Mouse (Mus musculus) neutrophil, adult 83 days (primary cell): ENCODE results near the gene Alg9. TPM values are rescaled to one million over a fixed set of nuclear protein-coding genes. Genes with fewer than 3 reads are reported as not detected.

ENCODE experiments used
- total RNA-seq, 2 experiments: library from RNA; stranded (reverse); gene quantifications; one replicate each; pipeline ENCODE4 v1.2.4; 2023

The Alg9 gene
- 10 to 100 TPM; 11.2 to 13.2 TPM for total RNA-seq

DNA sequence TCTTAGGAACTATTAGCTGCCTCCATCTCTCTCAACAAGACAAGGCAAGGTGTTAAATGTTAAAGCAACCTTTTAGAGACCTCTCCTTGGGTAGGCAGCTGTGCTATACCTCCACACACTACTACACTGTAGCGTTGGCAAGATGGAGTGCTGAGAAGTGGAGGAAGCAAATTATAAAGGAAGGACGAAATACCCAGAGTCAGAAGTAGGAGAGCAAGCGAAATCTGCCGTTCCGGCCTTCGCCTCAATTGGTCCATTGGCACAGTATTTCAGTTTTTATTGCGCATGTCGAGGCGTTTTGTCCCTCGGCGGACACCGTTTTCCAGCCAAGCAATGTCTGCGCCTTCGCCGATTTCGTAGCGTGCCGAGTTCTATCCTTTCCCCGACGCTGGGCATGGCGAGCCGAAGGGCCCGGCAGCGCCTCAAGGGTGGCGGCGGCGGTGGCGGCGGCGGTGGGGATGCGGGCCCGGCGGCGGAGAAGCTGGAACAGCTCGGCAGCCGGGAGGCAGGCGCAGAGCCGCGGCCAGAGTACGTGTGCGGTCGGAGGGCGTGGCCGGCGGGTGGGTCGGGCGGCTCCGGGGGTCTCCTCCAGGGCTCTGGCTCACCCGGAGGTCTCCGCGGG is at the start of gene Alg9, which contains the start of gene 1110032A03Rik:
Gene Alg9, plus strand, starts transcription at position 29 of the 622 bp plus-strand sequence.
Gene 1110032A03Rik, minus strand, starts transcription at position 530 of the 622 bp plus-strand sequence.

GRCm38 (mm10) chr9:50738914-50739870 is 35.6 kb upstream of the Alg9 start, which contains the start of gene Dixdc1:
Gene Dixdc1, minus strand, starts transcription at chr9:50739517.

DNA sequence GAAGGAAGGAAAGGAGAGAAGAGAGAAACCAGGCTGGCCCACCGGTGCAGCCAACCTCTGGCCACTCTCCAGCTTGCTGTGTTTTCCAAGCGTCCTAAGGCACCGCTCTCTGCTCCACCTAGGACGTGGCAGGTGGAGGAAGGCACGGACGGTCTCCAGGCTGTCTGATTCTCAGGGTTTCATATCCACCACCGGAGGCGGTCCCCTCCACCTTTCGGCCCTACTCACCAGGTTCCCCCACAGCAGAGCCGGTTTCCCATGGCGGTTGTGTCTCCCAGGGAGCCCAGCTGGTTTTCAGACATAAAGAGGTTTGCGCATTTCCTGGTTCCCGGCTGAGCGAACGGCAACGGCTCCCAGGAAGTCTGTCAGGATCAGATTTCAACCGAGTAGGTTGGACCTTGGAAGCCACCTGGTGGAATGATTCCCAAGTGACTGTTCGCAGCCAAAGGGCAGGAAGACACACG is 28.6 kb upstream of the Alg9 start, which contains the start of gene 2310030G06Rik:
Gene 2310030G06Rik, minus strand, starts transcription at position 323 of the 464 bp plus-strand sequence.

DNA sequence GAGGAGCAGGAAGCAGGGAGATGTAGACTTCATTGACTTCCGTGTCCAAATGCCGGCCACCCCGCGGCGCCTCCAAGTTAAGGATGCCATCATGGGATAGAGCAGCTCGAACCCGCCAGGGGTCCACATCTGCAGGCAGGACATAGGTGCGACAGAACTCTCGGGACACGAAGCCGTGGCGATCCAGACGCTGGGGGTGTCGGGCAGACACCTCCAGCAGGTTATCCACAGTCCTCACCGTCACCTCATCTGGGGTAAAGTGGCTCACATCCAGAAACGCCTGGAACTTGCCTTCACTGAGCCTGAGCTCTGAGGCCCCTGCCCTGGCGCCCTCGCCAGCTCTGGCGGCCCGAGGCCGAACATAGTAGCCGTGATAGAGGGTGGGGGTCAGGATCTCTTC is 23.5 kb upstream of the Alg9 start, which contains the start of gene Cryab:
Gene Cryab, plus strand, starts transcription at position 3 of the 400 bp plus-strand sequence.

DNA sequence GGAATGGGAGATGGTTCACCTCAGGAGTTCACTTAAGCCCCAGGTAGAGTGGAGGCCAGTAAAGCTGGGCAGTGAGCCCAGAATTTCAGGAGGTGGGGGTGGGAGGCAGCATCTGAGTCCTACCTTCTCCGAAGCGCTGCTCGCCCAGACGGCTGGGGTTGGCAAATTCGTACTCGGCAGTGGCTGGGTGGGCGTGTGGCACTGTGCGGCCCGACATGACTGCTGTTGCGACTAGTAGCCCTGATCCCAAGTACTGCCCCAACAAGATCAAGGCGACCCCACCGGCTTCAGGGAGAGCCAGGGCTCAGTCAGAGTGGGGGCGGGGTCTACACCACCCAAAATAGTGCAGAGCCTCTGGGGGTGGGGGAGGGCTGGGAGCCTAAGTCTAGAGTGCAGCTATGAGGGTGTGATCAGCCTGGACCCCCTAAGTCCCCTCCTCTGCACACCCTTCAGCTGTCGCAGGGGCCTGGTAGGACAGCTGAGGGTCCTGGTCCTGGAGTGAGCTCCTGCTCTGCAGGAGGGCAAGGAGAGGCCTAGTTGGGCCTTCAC is 22.7 kb upstream of the Alg9 start, which contains the start of gene Hspb2:
Gene Hspb2, minus strand, starts transcription at position 301 of the 549 bp plus-strand sequence.

GRCm38 (mm10) chr9:50768107-50769002 is 6.5 kb upstream of the Alg9 start, which contains the start of gene Fdxacb1:
Gene Fdxacb1, plus strand, starts transcription at chr9:50768236.

DNA sequence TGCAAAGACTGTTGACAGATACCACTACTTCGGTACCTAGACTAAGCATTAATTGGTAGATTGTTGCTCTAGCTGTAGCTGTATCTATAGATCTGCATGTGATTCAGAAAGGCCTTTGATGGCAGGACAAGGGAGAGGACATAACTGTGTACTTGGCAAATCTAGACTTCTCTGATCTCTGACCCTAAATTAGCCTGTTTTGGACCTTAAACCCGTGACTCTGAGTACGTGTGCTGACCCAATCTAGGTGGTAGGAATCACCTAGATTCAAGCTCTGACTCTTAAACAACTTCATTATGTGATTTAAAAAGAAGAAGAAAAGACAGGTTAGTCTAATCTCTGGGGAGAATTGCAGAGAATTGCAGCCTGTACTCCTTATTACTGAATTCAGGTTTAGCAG is 70.3 kb downstream of the Alg9 start, which contains the start of gene Ppp2r1b:
Gene Ppp2r1b, plus strand, starts transcription at position 221 of the 400 bp plus-strand sequence.

Other genes starting within 250 kb of the Alg9 start
- 10 to 100 TPM; 44.5 to 47.3 TPM for gene Pts, start 246.3 kb upstream of the Alg9 start, total RNA-seq
- gene Il18, start 220.2 kb upstream of the Alg9 start, total RNA-seq, result 1 to 10 TPM; 4.3 to 5.3 TPM
- 1 to 10 TPM in 1 of 2 experiments, under 1 TPM in 1; 0.99 to 1.1 TPM for gene Bco2, start 219.8 kb upstream of the Alg9 start, total RNA-seq
- under 1 TPM in 1 of 2 experiments, not detected in 1; 0.39 TPM for gene Tex12, start 213.7 kb upstream of the Alg9 start, total RNA-seq
- gene Sdhd, start 171.2 kb upstream of the Alg9 start, total RNA-seq, result 10 to 100 TPM; 76.6 to 86.2 TPM
- 10 to 100 TPM; 48.7 to 53.5 TPM for gene Timm8b, start 171.1 kb upstream of the Alg9 start, total RNA-seq
- under 1 TPM; 0.42 to 0.90 TPM for gene Pih1d2, start 157.7 kb upstream of the Alg9 start, total RNA-seq
- 10 to 100 TPM; 10.8 to 12.4 TPM for gene Nkapd1, start 157.6 kb upstream of the Alg9 start, total RNA-seq
- gene Dlat, start 115.2 kb upstream of the Alg9 start, total RNA-seq, result 10 to 100 TPM; 18.8 to 21.4 TPM
- gene Dixdc1, start 35.5 kb upstream of the Alg9 start, total RNA-seq, result under 1 TPM in 1 of 2 experiments, not detected in 1; 0.11 TPM
- gene 2310030G06Rik, start 28.5 kb upstream of the Alg9 start, total RNA-seq, result not detected
- 1 to 10 TPM; 2.3 to 2.7 TPM for gene Cryab, start 23.7 kb upstream of the Alg9 start, total RNA-seq
- gene Hspb2, start 22.7 kb upstream of the Alg9 start, total RNA-seq, result not detected
- gene Fdxacb1, start 6.8 kb upstream of the Alg9 start, total RNA-seq, result 1 to 10 TPM; 4.6 to 6.4 TPM
- gene 1110032A03Rik, start 501 bp downstream of the Alg9 start, total RNA-seq, result 10 to 100 TPM; 11.1 to 17.2 TPM
- 10 to 100 TPM; 24.7 to 25.1 TPM for gene Ppp2r1b, start 70.3 kb downstream of the Alg9 start, total RNA-seq
- gene Sik2, start 234.1 kb downstream of the Alg9 start, total RNA-seq, result 10 to 100 TPM; 44.5 to 47.0 TPM